Mouse (Mus musculus): Measurements from ENCODE around the gene Csnk1g2.
"Not testable (repeated sequence)": the region's sequence is repeated elsewhere in the genome, so short reads cannot be mapped to it uniquely, and the experiment has no call there.

Csnk1g2 gene

DNA sequence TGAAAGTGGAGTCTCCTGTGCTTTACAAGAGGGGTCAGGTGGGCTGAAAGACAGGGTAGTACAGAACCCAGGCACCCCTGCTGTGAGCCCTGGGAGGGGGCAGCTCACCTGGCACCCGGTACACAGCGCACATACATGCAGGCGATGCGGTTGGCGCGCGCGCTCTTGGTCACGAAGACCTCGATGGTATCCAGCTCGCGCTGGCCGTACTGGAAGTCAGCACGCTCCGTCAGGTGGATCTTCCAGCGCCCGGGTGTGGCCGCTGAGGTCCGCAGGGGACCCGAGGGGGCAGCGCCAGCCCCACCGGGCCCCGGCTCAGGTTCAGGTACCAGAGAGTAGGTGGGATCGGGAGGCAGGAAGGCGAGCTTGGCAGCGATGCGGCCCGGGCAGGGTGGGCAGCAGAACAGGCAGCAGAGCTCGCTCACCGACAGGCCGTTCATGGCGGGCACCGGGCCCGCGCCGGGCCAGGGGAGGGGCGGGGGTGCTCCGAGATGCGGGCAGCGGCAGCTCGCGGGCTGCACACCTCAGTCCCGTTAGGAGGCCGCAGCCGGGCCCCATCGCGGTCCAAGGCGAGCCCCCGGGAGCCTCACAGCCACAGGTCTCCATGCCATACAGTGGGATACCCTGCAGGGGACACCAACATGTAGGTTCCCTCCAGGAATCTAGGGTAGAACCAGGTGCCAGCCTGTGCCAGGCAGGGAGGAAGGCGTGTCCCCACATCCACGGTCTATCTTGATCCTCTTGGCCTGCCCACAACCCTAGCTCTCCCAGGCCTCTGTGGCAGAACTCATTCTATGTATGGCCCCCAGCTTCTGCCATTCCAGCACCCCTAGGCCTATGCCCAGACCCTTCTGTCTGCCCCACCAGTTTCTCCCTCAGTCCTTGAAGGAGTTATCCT lies 36.0 kb upstream of the Csnk1g2 start:
- DNase-seq (ENCODE audit: low read depth, low spot score) = no peak
- Histone ChIP-seq H3K36me3 (ENCODE audit: control insufficient read depth, insufficient read depth, low read length, poor library complexity, severe bottlenecking) (peaks cover 10% of the 10 kb centered on the region), H3K27me3 (ENCODE audit: control insufficient read depth, insufficient read depth, low read length, poor library complexity, severe bottlenecking) (no peaks in the 10 kb centered on the region)

GRCm38 (mm10) chr10:80587305-80587657 lies 35.4 kb upstream of the Csnk1g2 start:
- DNase-seq (ENCODE audit: low read depth, low spot score) = no peak
- Histone ChIP-seq H3K36me3 (ENCODE audit: control insufficient read depth, insufficient read depth, low read length, poor library complexity, severe bottlenecking) (peaks cover 10% of the 10 kb centered on the region), H3K27me3 (ENCODE audit: control insufficient read depth, insufficient read depth, low read length, poor library complexity, severe bottlenecking) (no peaks in the 10 kb centered on the region)

DNA sequence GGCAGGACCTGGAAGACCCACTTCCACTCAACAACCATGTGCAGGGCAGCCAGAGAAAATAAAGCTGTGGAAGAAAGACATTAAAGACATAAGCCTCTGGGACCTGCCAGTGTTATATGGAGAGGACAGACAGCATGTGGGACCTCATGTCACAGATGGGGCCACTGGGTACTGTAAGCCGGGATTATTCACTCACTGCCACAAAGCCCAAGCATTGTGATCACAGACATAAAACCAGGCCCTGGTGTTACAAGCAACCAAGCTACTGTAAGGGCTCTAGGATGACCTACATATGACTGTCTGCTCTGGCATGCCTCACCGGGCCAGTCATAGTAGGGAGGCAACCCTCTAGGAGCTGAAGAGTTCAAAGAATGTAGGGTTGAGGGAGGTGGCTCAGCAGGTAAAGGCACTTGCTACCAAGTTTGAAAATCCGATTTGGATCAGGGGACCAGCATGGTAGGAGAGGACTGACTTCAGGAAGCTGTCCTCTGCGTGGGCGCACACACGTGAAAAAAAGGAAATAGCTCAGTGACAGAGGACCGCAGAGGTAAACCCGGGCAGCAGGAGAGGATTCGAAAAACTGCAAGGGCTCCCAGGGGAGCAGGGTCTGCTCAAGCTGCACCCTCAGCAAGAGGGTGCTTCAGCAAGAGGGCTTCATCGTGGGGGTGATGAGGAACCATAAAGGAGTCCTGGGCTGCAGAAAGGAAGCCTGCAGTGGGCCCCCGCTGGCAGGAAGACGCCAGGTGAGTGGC lies 33.3 kb upstream of the Csnk1g2 start:
- H3K27me3 ChIP-seq (ENCODE audit: control insufficient read depth, insufficient read depth, low read length, poor library complexity, severe bottlenecking) = no peaks in the 10 kb centered on the region
- H3K36me3 ChIP-seq (ENCODE audit: control insufficient read depth, insufficient read depth, low read length, poor library complexity, severe bottlenecking) = peaks cover 3% of the 10 kb centered on the region; the same call in 1 of the 2 replicates
- DNase-seq (ENCODE audit: low read depth, low spot score) = peak; percentile 86

DNA sequence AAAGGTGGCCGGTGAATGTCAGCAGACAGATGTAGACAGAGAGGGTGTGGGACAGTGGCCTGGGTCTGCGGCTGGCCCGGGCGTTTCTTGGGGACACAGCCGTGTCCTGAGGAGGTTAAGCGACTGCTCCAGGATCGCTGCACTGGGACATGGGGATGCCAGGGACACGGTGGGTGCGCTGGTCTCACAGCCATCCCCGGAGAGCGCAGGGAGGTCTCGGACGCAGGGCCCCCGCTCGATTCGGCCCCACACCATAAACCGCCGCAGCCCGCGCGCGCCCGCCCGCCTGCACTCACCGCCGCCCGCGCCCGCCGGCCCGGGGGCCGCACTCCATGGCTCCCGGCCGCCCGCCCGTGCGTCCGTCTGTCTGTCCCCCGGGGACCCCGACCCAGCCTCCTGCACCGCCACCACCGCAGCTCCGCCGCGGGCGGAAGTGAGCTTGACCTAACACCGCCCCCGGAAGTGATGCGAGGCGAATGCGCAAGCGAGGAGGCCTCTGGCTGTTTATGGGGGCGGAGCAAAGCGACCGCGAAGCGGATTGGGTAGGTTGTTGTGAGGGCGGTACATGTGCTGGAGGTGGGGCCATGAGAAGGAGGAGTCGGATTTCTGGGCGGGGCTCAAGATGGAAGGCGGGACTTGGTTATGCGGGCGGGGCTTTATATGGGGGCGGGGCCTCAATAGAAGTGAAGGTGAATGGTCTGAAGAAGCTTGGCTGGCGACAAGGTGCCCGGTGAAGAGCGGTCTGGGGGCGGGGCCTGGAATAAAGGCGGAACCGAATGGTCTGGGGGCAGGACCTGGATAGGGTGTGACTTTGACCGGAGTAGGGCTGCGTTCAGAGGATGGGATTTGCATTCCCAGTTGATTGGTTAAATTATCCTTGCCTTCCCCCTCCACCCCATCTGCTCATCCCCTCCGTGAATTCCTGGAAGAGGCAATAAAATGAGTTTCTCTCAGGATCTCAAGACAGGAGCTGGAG lies 32.5 kb upstream of the Csnk1g2 start, which contains the start of gene Abhd17a:
Abhd17a (minus strand) TSS at position 463 of the 976 bp plus-strand sequence.
- Histone ChIP-seq H3K27me3 (ENCODE audit: control insufficient read depth, insufficient read depth, low read length, poor library complexity, severe bottlenecking) (no peaks in the 10 kb centered on the region), H3K36me3 (ENCODE audit: control insufficient read depth, insufficient read depth, low read length, poor library complexity, severe bottlenecking) (no peaks in the 10 kb centered on the region; the same call in 1 of the 2 replicates)
- peak; percentile 99 for DNase-seq (ENCODE audit: low read depth, low spot score)

DNA sequence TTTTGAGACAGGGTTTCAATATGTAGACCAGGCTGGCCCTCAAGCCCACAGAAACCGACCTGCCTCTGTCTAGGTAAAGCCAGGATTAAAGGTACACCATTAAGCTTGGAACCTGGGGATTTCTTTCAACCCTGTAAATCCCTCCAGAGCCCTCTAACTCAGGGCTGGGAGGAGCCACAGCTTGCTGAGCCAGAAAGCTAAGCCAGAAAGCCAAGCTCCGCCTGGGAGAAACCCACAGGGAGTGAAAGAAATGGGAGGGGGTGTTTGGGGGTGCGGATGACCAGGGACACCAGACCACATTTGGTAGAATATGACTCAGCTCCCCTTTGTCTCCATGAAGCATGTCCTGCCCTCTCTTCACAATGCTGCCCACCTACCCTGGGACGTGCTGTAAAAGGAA lies 26.3 kb upstream of the Csnk1g2 start:
- Histone ChIP-seq H3K27me3 (ENCODE audit: control insufficient read depth, insufficient read depth, low read length, poor library complexity, severe bottlenecking) (no peaks in the 10 kb centered on the region), H3K36me3 (ENCODE audit: control insufficient read depth, insufficient read depth, low read length, poor library complexity, severe bottlenecking) (no peaks in the 10 kb centered on the region)
- no peak for DNase-seq (ENCODE audit: low read depth, low spot score)

- peak; percentile 95 for DNase-seq (ENCODE audit: low read depth, low spot score)
- Histone ChIP-seq H3K27me3 (ENCODE audit: control insufficient read depth, insufficient read depth, low read length, poor library complexity, severe bottlenecking) (no peaks in the 10 kb centered on the region), H3K36me3 (ENCODE audit: control insufficient read depth, insufficient read depth, low read length, poor library complexity, severe bottlenecking) (peaks cover 3% of the 10 kb centered on the region)
Measured at GRCm38 (mm10) chr10:80602698-80603325, 19.8 kb upstream of the Csnk1g2 start, which contains the start of the genes Scamp4 and Adat3. Scamp4 (plus strand) TSS chr10:80602872. Adat3 (plus strand) TSS chr10:80602880.

DNA sequence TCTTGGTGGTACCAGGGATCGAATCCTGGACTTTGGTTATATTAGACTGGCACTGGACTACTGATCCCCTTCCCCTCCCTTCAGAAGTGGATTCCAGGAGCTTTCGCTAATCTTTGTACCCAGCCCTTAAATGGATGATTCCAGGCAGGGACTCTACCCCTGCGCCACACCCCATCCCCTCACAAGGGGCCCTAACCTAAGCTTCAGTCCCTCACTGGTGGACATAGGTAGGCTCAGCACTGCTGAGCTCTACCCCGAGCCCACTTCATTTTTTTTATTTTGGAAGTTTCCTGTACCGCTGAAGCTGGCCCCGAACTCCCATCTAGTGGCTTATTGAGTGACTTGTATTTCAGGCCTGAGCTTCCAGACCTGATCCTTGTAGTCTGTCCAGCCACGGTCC lies 19.3 kb upstream of the Csnk1g2 start:
- Histone ChIP-seq H3K36me3 (ENCODE audit: control insufficient read depth, insufficient read depth, low read length, poor library complexity, severe bottlenecking) (peaks cover 4% of the 10 kb centered on the region), H3K27me3 (ENCODE audit: control insufficient read depth, insufficient read depth, low read length, poor library complexity, severe bottlenecking) (no peaks in the 10 kb centered on the region)
- no peak for DNase-seq (ENCODE audit: low read depth, low spot score)

GRCm38 (mm10) chr10:80604001-80604509 lies 18.6 kb upstream of the Csnk1g2 start:
- Histone ChIP-seq H3K27me3 (ENCODE audit: control insufficient read depth, insufficient read depth, low read length, poor library complexity, severe bottlenecking) (no peaks in the 10 kb centered on the region), H3K36me3 (ENCODE audit: control insufficient read depth, insufficient read depth, low read length, poor library complexity, severe bottlenecking) (peaks cover 4% of the 10 kb centered on the region)
- peak; percentile 80 for DNase-seq (ENCODE audit: low read depth, low spot score)

- H3K27me3 ChIP-seq (ENCODE audit: control insufficient read depth, insufficient read depth, low read length, poor library complexity, severe bottlenecking) = no peaks in the 10 kb centered on the region
- peaks cover 4% of the 10 kb centered on the region for H3K36me3 ChIP-seq (ENCODE audit: control insufficient read depth, insufficient read depth, low read length, poor library complexity, severe bottlenecking)
- no peak for DNase-seq (ENCODE audit: low read depth, low spot score)
Measured at GRCm38 (mm10) chr10:80604988-80605387, 17.6 kb upstream of the Csnk1g2 start.

GRCm38 (mm10) chr10:80605721-80606120 lies 16.9 kb upstream of the Csnk1g2 start, which contains the start of gene Gm49322:
Gm49322 (plus strand) TSS chr10:80606021.
- DNase-seq (ENCODE audit: low read depth, low spot score); H3K27me3 ChIP-seq (ENCODE audit: control insufficient read depth, insufficient read depth, low read length, poor library complexity, severe bottlenecking); H3K36me3 ChIP-seq (ENCODE audit: control insufficient read depth, insufficient read depth, low read length, poor library complexity, severe bottlenecking): not testable (repeated sequence)

GRCm38 (mm10) chr10:80606306-80606705 lies 16.3 kb upstream of the Csnk1g2 start:
- H3K36me3 ChIP-seq (ENCODE audit: control insufficient read depth, insufficient read depth, low read length, poor library complexity, severe bottlenecking) = peaks cover 4% of the 10 kb centered on the region
- no peak for DNase-seq (ENCODE audit: low read depth, low spot score)
- no peaks in the 10 kb centered on the region for H3K27me3 ChIP-seq (ENCODE audit: control insufficient read depth, insufficient read depth, low read length, poor library complexity, severe bottlenecking)

DNA sequence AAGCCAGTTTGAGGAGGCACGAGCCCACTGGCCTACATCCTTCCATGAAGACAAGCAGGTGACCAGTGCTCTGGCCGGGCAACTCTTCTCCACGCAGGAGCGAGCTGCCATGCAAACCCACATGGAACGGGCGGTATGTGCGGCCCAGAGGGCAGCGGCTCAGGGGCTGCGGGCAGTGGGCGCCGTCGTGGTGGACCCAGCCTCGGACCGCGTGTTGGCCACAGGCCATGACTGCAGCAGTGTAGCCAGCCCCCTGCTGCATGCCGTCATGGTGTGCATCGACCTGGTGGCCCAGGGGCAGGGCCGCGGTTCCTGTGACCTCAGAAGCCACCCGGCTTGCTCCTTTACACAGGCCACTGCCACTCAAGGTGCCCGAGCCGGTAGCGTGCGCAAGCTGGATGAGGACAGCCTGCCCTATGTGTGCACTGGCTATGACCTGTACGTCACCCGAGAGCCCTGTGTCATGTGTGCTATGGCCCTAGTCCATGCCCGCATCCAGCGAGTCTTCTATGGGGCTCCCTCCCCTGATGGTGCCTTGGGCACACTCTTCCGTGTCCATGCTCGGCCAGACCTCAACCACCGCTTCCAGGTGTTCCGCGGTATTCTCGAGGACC lies 15.8 kb upstream of the Csnk1g2 start:
- no peak for DNase-seq (ENCODE audit: low read depth, low spot score)
- H3K36me3 ChIP-seq (ENCODE audit: control insufficient read depth, insufficient read depth, low read length, poor library complexity, severe bottlenecking) = peaks cover 4% of the 10 kb centered on the region
- no peaks in the 10 kb centered on the region for H3K27me3 ChIP-seq (ENCODE audit: control insufficient read depth, insufficient read depth, low read length, poor library complexity, severe bottlenecking)

GRCm38 (mm10) chr10:80608435-80608834 lies 14.2 kb upstream of the Csnk1g2 start:
- Histone ChIP-seq H3K36me3 (ENCODE audit: control insufficient read depth, insufficient read depth, low read length, poor library complexity, severe bottlenecking) (peaks cover 4% of the 10 kb centered on the region), H3K27me3 (ENCODE audit: control insufficient read depth, insufficient read depth, low read length, poor library complexity, severe bottlenecking) (no peaks in the 10 kb centered on the region)
- DNase-seq (ENCODE audit: low read depth, low spot score) = no peak
